Mouse (Mus musculus): ENCODE data around the gene Efs.

DNA sequence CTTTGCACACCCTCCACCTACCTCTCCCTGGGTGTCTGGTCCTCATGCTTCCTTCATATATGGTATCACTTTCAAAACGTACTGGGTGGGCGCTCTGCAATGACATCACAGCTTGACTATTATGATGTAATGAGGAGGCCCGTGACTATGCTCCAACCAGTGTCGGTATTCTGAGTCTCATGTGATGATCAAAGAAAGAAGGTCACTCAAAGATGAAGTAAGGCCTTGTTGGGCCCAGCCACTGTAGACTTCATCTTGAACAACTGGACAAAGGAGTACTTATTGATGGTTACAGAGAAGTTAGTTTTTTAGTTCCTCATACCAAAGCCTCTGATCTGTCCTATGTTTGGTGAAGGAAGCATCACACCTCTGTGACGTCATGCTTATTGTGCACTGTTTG lies 55.1 kb downstream of the Efs start, which contains the start of gene Homez:
- no peak for TF ChIP-seq EP300 (IDR thresholded peaks at IDR 0.05; ENCODE audit: low read depth)
- no peak for TF ChIP-seq CTCF (IDR thresholded peaks at IDR 0.05; ENCODE audit: low read depth)
